Mouse (Mus musculus): ENCODE data around the gene 4933407L21Rik. TPM values are rescaled to one million over a fixed set of nuclear protein-coding genes. Genes with fewer than 3 reads are reported as not detected.

Gene 4933407L21Rik
- 0.11 and 0.26 TPM in 2 replicates for polyA plus RNA-seq (2014; fragmentation: Nextera tagmentation; extraction: Ambion mirVana)

DNA sequence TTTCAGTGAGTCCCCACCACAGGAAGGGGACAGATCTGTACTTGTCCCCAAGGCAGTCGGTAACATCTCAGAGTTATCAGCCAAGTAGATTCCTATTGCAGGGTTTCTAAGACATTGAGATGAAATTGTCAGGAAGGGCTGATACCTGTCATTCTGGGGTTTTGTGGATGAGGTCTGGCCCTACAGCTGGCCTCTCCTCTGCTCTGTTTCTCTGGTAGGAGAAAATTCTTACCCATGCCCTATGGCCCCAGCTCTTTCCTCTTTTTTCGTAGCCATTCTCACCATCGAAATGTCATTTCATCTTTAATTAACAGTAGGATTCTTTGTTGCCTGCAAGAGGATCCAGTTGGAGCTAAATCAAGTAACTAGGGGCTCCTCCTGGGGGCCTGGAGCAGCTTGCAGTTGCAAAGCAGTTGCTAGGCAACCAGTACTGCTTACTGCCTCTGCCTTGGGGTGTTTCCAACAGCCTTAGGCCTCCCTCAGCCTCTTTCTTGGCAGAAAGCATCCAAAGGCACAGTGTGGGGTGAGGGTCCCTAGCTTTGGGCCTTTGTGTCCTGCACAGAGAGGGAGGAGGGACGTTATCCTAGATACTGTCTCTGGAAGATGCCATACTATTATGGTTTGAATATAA, at the start of gene 4933407L21Rik:
4933407L21Rik (plus strand) TSS at position 427 of the 631 bp plus-strand sequence.
- Histone ChIP-seq H3K4me2 (ENCODE audit: low read length) (no peak within 1 kb of the TSS), H3K27ac (replicated peaks in 1 of 2; ENCODE audit: control insufficient read depth in 1 of 2, insufficient read depth in 1 of 2, low read depth in 2 of 2, low read length in 2 of 2) (no peak within 1 kb of the TSS), H3K4me1 (ENCODE audit: control insufficient read depth in 2 of 2, insufficient read depth in 2 of 2, low read length in 2 of 2) (peaks cover 7 to 11% of the 10 kb centered on the region in 2 experiments), H3K4me3 (ENCODE audit: control insufficient read depth in 1 of 2, insufficient read depth in 1 of 2, low read depth in 1 of 2, low read length in 2 of 2) (no peak within 1 kb of the TSS), H3K9me3 (ENCODE audit: control insufficient read depth, low read length) (no peaks in the 10 kb centered on the region), H3K36me3 (ENCODE audit: control insufficient read depth, insufficient read depth, low read length) (no peaks in the 10 kb centered on the region), H3K9ac (ENCODE audit: low read length) (no peak within 1 kb of the TSS), H3K27me3 (ENCODE audit: control insufficient read depth, insufficient read depth, low read length) (no peaks in the 10 kb centered on the region)
- WGBS, result 58% methylated on average over 4 of the region's 4 CpGs
- peak; percentile 33; the same call in 1 of the 2 replicates for ATAC-seq (ENCODE audit: insufficient number of reproducible peaks, insufficient read depth, low FRiP score, low read depth)

DNA sequence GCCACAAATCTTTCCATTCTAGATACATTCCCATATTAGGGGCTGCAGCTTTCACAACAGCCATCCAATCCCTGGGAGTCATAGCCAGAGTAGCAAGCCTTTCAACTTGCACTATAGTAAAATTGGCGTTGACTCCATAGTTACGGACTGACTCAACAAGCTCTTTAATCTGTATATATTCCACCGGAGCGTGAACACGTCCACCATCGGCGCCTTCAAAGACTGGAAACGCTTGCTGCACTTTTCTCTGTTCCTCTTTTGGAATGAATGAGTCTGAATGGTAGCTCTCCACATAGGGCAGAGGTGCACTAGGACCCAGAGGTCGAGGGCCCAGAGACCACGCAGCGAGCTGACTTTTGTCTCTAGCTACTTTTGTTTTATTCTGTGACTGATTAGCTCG, 46.3 kb upstream of the 4933407L21Rik start:
- WGBS, result 89% methylated on average over 12 of the region's 12 CpGs
- H3K27me3 ChIP-seq (ENCODE audit: control insufficient read depth, insufficient read depth, low read length), result no peaks in the 10 kb centered on the region
- H3K4me3 ChIP-seq (ENCODE audit: control insufficient read depth in 1 of 2, insufficient read depth in 1 of 2, low read depth in 1 of 2, low read length in 2 of 2), result no peak overlapping the region
- no peak overlapping the region for H3K27ac ChIP-seq (replicated peaks in 1 of 2; ENCODE audit: control insufficient read depth in 1 of 2, insufficient read depth in 1 of 2, low read depth in 2 of 2, low read length in 2 of 2)
- H3K4me1 ChIP-seq (ENCODE audit: control insufficient read depth in 2 of 2, insufficient read depth in 2 of 2, low read length in 2 of 2), result no peaks in the 10 kb centered on the region
- no peak for ATAC-seq (ENCODE audit: insufficient number of reproducible peaks, insufficient read depth, low FRiP score, low read depth)
- H3K9ac ChIP-seq (ENCODE audit: low read length), result no peak overlapping the region
- H3K9me3 ChIP-seq (ENCODE audit: control insufficient read depth, low read length), result peaks cover 26% of the 10 kb centered on the region
- H3K4me2 ChIP-seq (ENCODE audit: low read length), result no peak overlapping the region
- H3K36me3 ChIP-seq (ENCODE audit: control insufficient read depth, insufficient read depth, low read length), result no peaks in the 10 kb centered on the region

DNA sequence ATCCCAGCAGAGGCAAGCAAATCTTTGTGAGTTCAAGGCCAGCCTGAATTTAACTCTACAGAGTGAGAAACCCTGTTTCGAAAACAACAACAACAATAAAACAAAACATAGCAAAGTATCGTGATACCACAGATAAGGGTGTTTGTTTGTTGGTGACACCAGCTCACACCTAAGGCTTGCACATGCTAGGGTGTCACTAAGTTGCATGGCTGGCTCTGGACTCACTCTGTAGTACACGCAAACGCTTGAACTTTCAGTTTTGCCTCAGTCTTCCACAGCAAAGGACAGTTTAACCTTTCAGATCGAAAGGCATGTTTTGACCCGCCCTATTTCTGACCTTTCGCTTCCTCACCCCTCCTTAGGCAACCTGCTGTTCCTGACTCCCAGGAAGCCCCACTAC, 41.1 kb upstream of the 4933407L21Rik start:
- no peaks in the 10 kb centered on the region for H3K27me3 ChIP-seq (ENCODE audit: control insufficient read depth, insufficient read depth, low read length)
- H3K4me2 ChIP-seq (ENCODE audit: low read length), result no peak overlapping the region
- H3K27ac ChIP-seq (replicated peaks in 1 of 2; ENCODE audit: control insufficient read depth in 1 of 2, insufficient read depth in 1 of 2, low read depth in 2 of 2, low read length in 2 of 2), result no peak overlapping the region
- no peak overlapping the region for H3K9ac ChIP-seq (ENCODE audit: low read length)
- WGBS, result 85% methylated on average over 7 of the region's 7 CpGs
- no peaks in the 10 kb centered on the region for H3K36me3 ChIP-seq (ENCODE audit: control insufficient read depth, insufficient read depth, low read length)
- ATAC-seq (ENCODE audit: insufficient number of reproducible peaks, insufficient read depth, low FRiP score, low read depth), result no peak
- no peaks in the 10 kb centered on the region for H3K4me1 ChIP-seq (ENCODE audit: control insufficient read depth in 2 of 2, insufficient read depth in 2 of 2, low read length in 2 of 2)
- no peak overlapping the region for H3K4me3 ChIP-seq (ENCODE audit: control insufficient read depth in 1 of 2, insufficient read depth in 1 of 2, low read depth in 1 of 2, low read length in 2 of 2)
- peaks cover 8% of the 10 kb centered on the region; the same call in 1 of the 2 replicates for H3K9me3 ChIP-seq (ENCODE audit: control insufficient read depth, low read length)

DNA sequence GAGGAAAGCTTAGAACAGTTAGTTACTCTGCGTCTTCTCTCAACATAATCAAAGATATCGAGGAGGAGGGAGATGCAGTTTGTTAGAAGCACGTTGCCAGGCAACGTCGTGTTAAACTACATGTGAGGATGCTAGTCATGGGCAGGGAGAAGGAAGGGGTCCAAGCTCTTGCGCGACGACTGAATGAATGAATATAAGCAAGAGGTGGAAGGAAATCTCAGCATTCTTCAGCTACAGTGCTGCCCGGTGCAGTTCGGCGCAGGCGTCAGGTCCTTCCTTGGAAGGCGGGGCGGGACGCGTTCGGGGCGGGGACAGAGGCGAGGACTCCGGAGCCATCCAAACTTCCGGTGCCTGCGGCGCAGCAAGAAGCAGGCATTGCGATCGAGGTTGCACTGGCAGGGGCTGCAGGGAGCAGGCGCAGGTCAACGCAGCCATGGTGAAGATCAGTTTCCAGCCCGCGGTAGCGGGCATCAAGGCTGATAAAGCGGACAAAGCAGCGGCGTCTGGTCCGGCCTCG, 34.0 kb upstream of the 4933407L21Rik start, which contains the start of gene Itm2c:
Itm2c (plus strand) TSS at position 51 of the 517 bp plus-strand sequence.
- Histone ChIP-seq H3K4me3 (ENCODE audit: control insufficient read depth in 1 of 2, insufficient read depth in 1 of 2, low read depth in 1 of 2, low read length in 2 of 2) (peak within 1 kb of the TSS; percentile 75 to 95), H3K27ac (replicated peaks in 1 of 2; ENCODE audit: control insufficient read depth in 1 of 2, insufficient read depth in 1 of 2, low read depth in 2 of 2, low read length in 2 of 2) (peak within 1 kb of the TSS; percentile 63 to 89), H3K9me3 (ENCODE audit: control insufficient read depth, low read length) (no peaks in the 10 kb centered on the region), H3K4me2 (ENCODE audit: low read length) (peak within 1 kb of the TSS; percentile 88), H3K9ac (ENCODE audit: low read length) (peak within 1 kb of the TSS; percentile 88), H3K36me3 (ENCODE audit: control insufficient read depth, insufficient read depth, low read length) (no peaks in the 10 kb centered on the region), H3K27me3 (ENCODE audit: control insufficient read depth, insufficient read depth, low read length) (no peaks in the 10 kb centered on the region), H3K4me1 (ENCODE audit: control insufficient read depth in 2 of 2, insufficient read depth in 2 of 2, low read length in 2 of 2) (peaks cover 32 to 40% of the 10 kb centered on the region in 2 experiments)
- peak; percentile 75; the same call in 1 of the 2 replicates for ATAC-seq (ENCODE audit: insufficient number of reproducible peaks, insufficient read depth, low FRiP score, low read depth)
- WGBS, result under 1% methylated on average over 33 of the region's 35 CpGs

DNA sequence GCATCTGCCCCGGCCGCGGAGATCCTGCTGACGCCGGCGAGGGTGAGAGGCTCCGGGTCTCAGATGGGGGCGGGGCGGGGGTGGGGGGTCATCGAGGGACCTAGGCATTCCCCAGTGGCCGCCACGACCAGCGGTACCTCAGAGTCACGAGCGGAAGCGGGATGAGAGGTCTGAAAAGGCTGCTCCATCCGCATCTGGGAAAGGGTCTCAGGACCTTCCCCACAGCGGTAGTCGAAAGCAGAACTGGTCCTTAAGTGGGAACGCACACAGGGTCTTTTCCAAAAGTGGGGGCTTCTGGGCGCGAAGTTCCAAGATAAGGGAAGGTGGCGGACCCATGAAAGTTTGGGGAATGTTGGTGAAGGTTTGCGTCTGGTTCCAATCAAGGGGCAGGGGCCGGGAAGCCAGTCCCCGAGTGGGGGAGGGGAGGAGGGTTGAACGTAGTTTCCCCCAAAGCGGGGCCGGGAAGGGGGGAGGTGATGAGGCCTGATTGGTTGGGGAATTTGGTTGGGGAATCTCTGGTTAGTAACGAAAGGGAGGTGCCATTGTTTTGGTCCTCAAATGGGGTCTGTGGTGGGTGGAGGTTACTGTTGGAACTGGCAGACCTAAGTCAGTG, 33.4 kb upstream of the 4933407L21Rik start:
- 1% methylated on average over 30 of the region's 30 CpGs for WGBS
- Histone ChIP-seq H3K4me1 (ENCODE audit: control insufficient read depth in 2 of 2, insufficient read depth in 2 of 2, low read length in 2 of 2) (peaks cover 36 to 45% of the 10 kb centered on the region in 2 experiments), H3K27ac (replicated peaks in 1 of 2; ENCODE audit: control insufficient read depth in 1 of 2, insufficient read depth in 1 of 2, low read depth in 2 of 2, low read length in 2 of 2) (peak overlapping the region; percentile 63 to 89), H3K4me2 (ENCODE audit: low read length) (peak overlapping the region; percentile 88), H3K9me3 (ENCODE audit: control insufficient read depth, low read length) (no peaks in the 10 kb centered on the region), H3K9ac (ENCODE audit: low read length) (peak overlapping the region; percentile 88), H3K36me3 (ENCODE audit: control insufficient read depth, insufficient read depth, low read length) (no peaks in the 10 kb centered on the region), H3K4me3 (ENCODE audit: control insufficient read depth in 1 of 2, insufficient read depth in 1 of 2, low read depth in 1 of 2, low read length in 2 of 2) (peak overlapping the region; percentile 75 to 95), H3K27me3 (ENCODE audit: control insufficient read depth, insufficient read depth, low read length) (no peaks in the 10 kb centered on the region)
- peak; percentile 31; the same call in 1 of the 2 replicates for ATAC-seq (ENCODE audit: insufficient number of reproducible peaks, insufficient read depth, low FRiP score, low read depth)

DNA sequence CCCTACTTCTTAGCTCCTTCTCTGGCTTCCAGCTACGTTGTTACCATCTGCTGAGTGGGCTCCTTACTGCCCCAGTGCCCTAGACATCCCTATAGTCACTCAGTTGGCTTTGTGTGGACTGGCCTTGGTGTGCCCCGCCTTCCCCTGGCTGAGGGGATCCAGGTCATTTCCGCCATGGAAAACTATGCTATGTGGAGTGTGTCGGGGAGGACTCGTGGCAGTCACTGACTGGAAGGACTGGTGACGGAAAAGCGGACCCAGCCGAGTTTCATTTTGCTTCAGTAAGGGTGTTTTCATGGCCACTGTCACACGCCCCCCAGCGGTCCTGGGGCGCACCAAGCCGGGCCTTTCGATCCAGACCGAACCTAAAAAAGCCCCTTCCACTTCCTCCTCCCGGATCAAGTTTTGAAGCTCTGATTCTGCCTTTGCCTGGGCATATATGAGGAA, 32.9 kb upstream of the 4933407L21Rik start:
- H3K36me3 ChIP-seq (ENCODE audit: control insufficient read depth, insufficient read depth, low read length), result no peaks in the 10 kb centered on the region
- peak; percentile 54; the same call in 1 of the 2 replicates for ATAC-seq (ENCODE audit: insufficient number of reproducible peaks, insufficient read depth, low FRiP score, low read depth)
- H3K4me2 ChIP-seq (ENCODE audit: low read length), result peak overlapping the region; percentile 88
- H3K9me3 ChIP-seq (ENCODE audit: control insufficient read depth, low read length), result no peaks in the 10 kb centered on the region
- no peaks in the 10 kb centered on the region for H3K27me3 ChIP-seq (ENCODE audit: control insufficient read depth, insufficient read depth, low read length)
- peak overlapping the region; percentile 75 to 95 for H3K4me3 ChIP-seq (ENCODE audit: control insufficient read depth in 1 of 2, insufficient read depth in 1 of 2, low read depth in 1 of 2, low read length in 2 of 2)
- peak overlapping the region; percentile 63 to 89 for H3K27ac ChIP-seq (replicated peaks in 1 of 2; ENCODE audit: control insufficient read depth in 1 of 2, insufficient read depth in 1 of 2, low read depth in 2 of 2, low read length in 2 of 2)
- WGBS, result 6% methylated on average over 15 of the region's 15 CpGs
- H3K9ac ChIP-seq (ENCODE audit: low read length), result peak overlapping the region; percentile 88
- H3K4me1 ChIP-seq (ENCODE audit: control insufficient read depth in 2 of 2, insufficient read depth in 2 of 2, low read length in 2 of 2), result peaks cover 41 to 51% of the 10 kb centered on the region in 2 experiments

DNA sequence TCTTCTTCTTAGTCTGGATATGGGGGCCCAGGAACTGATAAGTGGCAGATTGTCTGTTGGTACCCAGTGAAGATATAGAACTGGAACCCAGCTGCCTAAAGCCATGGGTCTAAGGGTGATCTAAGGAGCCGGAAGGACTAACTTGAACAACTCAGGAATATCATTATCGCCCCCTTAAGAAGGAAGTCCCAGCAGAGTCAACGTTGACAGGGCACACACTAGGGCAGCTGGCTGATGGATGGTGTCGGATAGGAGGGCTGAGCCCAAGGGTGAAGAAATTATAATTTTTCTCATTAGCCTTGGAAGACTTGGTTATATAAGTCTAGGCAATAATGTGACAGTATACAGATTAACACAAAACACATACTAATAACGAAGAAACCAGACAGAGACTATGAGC, 32.2 kb upstream of the 4933407L21Rik start:
- WGBS, result 73% methylated on average over 5 of the region's 5 CpGs
- Histone ChIP-seq H3K4me3 (ENCODE audit: control insufficient read depth in 1 of 2, insufficient read depth in 1 of 2, low read depth in 1 of 2, low read length in 2 of 2) (peak overlapping the region in 1 of 2 experiments; percentile 95; a peak in 3 of 4 replicates), H3K4me2 (ENCODE audit: low read length) (peak overlapping the region; percentile 88), H3K27ac (replicated peaks in 1 of 2; ENCODE audit: control insufficient read depth in 1 of 2, insufficient read depth in 1 of 2, low read depth in 2 of 2, low read length in 2 of 2) (peak overlapping the region in 1 of 2 experiments; percentile 89; a peak in 3 of 4 replicates), H3K27me3 (ENCODE audit: control insufficient read depth, insufficient read depth, low read length) (no peaks in the 10 kb centered on the region), H3K36me3 (ENCODE audit: control insufficient read depth, insufficient read depth, low read length) (no peaks in the 10 kb centered on the region), H3K9me3 (ENCODE audit: control insufficient read depth, low read length) (no peaks in the 10 kb centered on the region), H3K9ac (ENCODE audit: low read length) (peak overlapping the region; percentile 88), H3K4me1 (ENCODE audit: control insufficient read depth in 2 of 2, insufficient read depth in 2 of 2, low read length in 2 of 2) (peaks cover 48 to 58% of the 10 kb centered on the region in 2 experiments)
- ATAC-seq (ENCODE audit: insufficient number of reproducible peaks, insufficient read depth, low FRiP score, low read depth), result no peak

Data from heart, embryonic 14.5 days (tissue).